Mouse (Mus musculus) retina, adult 2 months (tissue): ENCODE results near the gene Slc2a4.
A peak's percentile ranks its signal among the peaks of the same experiment; 100 is the strongest.
"Not testable (repeated sequence)": the region's sequence is repeated elsewhere in the genome, so short reads cannot be mapped to it uniquely, and the experiment has no call there.

Experiments
- DNase-seq: peaks from one replicate; pipeline ENCODE4 v3.0.0-alpha.2; 2012; ENCODE audit warnings: low read depth, low spot score

Slc2a4 gene

DNA sequence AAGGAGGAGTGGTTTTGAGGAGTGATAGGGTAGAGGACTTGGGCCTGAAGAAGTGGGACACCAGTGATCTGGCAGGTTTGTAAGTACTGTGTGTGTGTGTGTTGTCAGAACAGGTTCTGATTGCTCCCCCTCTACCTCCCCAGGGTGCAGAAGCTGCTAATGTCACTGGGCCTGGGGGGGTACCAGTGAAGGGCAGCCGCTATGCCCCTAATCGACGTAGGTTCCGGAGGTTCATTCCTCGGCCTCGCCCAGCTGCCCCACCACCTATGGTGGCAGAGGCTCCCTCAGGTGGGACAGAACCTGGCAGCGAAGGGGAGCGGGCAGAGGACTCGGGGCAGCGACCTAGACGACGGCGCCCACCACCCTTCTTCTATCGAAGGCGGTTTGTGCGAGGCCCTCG lies 8.3 kb downstream of the Slc2a4 start:
- DNase-seq: no peak

DNA sequence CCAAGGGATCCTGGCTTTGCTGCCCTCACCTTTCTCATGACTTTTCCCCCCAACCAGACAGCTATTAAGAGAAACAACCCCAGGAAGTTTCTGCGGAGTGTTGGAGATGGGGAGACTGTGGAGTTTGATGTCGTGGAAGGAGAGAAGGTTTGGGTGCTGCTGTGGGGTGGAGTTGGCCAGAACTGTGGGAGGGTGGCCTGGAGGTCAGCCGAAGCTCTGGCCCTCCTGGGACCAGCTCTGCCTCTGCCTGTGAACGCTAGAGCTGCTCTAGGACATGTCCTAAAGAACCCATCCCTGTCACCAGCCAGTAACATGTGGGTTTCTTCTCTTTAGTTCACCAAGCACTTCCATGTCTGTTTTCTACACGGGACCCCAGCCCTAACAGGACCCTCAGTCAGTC lies 8.8 kb downstream of the Slc2a4 start:
- DNase-seq: no peak

DNA sequence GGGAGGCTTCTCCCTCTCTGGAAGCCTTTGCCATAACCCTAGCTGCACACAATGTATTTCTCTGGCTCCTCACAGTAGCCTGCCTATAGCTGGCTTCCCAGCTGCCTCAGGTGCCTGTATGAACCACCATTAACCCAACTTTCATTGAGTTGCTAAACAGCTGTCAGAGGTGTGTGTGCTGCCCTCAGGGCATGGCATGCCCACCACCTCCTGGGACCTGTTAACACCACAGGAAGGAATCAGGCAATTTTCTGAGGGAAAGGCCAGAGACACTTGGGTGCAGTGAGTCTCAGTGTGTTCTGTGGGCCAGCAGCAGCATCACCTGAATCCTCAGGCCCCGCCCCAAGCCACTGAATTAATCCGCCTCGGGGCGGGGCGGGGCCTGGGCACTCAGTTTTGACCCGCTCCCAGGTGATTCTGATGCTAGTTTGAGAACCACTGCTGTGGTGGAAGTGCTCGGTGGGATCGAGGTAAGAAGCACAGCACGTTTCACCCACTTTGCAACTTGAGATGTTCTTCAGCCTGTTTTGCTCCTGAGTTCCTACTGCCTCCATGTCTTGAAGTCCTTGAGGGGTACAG lies 9.5 kb downstream of the Slc2a4 start:
- no peak for DNase-seq

DNA sequence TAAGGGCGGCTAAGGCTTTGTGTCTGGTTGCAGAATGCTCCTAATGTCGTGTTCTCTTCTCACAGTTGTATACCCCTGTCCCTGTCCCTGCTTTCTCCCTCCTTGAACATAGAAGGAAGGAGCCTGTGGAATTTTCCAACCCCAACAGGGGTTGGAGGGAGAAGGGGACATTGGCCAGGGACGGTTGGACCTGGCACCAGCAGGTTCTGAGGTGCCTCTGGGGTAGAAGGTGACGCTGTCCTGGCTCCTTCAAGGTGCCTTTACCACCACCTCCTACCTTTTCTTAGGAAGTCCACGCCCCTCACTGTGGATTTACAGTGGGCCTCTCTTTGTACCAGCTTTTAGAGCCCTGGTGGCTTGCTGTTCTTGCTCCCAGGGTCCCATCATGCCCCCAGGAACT lies 10.2 kb downstream of the Slc2a4 start:
- DNase-seq: no peak

- DNase-seq: no peak
These were observed 10.6 kb downstream of the Slc2a4 start for GRCm38 (mm10) chr11:69937385-69937784.

DNA sequence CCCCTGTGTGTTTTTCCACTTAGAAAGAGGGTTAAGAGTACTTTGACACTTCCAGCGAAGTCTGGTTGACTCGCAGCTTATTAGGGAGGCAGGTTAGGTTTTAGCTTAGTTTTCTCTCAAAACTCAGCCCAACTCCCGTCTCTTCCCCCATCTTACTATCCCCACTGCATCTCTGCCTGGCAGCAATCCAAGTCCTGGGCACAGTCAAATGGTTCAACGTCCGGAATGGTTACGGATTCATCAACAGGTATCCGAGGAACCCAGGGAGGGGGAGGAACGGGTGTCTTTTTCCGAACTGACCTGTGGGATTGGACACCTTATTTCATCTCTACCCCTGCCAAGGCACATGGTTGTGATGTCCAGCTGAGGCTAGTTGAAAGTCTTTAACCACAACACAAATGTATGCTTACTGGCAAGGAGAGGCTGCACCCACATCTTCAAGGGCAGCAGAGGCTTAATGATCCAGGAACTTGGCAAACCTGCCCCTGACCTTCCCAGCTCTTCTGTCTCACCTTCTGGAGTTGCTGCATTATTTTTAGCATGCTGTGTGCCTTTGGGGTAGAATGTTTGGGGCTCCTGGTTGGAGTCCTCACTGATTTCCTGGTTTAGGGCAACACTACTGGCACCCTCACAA lies 11.2 kb downstream of the Slc2a4 start:
- DNase-seq: no peak

GRCm38 (mm10) chr11:69936156-69936555 lies 11.8 kb downstream of the Slc2a4 start:
- DNase-seq: no peak

GRCm38 (mm10) chr11:69935137-69935879 lies 12.7 kb downstream of the Slc2a4 start, which contains the start of gene Ybx2:
Gene Ybx2, plus strand, starts transcription at chr11:69935796.
- peak; percentile 77 for DNase-seq

- no peak for DNase-seq
These were observed 13.3 kb downstream of the Slc2a4 start for GRCm38 (mm10) chr11:69934681-69935080.

GRCm38 (mm10) chr11:69934169-69934568 lies 13.8 kb downstream of the Slc2a4 start:
- DNase-seq: peak; percentile 71

- no peak for DNase-seq
These were observed 14.9 kb downstream of the Slc2a4 start for GRCm38 (mm10) chr11:69933066-69933465.

DNA sequence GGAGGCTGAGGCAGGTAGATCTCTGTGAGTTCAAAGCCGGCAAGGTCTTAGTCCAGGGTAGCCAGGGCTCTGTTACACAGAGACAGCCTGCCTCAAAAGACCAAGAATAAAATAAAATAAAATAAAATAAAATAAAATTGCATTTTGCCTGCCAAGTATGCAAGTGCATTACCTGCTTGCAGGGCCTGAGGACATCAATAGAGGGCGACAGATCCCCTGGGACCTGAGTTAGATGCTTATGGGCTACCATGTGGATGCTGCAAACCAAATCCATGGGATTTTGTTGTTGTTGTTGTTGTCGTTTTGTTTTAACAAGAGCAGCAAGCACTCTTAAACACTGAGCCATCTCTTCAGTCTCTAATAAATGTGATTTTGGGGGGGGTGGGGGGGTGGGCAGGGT lies 15.7 kb downstream of the Slc2a4 start:
- DNase-seq: no peak

DNA sequence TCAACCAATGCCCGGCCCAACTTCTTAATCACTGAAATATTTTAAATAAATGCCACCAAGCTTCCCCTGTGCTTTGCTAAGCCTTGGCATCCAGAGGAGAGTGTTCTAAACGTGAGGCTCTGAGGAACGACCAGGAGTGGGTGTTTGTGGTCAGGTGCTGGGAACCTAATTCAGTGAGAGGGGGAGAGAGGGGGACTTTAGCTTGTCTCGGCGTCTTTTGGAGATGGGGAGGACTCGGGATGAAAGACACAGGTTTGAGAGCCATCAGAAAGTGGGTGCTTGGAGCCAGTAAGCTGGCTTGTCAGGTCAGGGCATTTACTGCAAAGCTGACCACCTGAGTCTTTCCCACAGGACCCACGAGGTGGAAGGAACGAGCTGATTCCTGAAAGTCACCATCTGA lies 16.2 kb downstream of the Slc2a4 start:
- DNase-seq: no peak

DNA sequence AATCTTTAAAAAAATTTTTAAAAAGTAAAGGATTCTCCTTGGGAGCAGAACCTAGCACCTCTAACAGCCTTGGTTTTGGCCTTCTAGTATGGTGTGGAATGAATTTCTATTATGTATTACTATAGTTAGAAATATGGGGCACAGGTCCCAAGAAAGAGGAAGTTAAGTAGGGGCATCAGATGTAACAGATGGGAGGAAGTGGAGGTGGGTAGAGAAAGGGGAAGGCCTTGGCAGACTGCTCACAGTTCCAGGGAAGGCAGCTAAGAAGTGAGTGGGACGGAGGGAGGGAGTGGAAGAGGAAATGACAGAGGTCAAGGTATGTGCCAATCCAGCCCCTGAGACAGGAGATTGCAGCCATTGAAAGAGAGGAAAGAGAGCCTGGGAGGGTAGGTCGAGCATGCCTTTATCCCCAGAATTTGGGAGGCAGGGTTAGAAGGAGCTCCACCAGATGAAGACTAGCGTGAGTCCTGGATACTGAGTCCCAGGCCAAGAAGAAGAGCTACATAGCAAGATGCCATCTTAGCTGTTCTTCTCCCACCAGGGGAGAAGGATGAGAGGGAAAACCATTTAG lies 16.9 kb downstream of the Slc2a4 start:
- DNase-seq: no peak

DNA sequence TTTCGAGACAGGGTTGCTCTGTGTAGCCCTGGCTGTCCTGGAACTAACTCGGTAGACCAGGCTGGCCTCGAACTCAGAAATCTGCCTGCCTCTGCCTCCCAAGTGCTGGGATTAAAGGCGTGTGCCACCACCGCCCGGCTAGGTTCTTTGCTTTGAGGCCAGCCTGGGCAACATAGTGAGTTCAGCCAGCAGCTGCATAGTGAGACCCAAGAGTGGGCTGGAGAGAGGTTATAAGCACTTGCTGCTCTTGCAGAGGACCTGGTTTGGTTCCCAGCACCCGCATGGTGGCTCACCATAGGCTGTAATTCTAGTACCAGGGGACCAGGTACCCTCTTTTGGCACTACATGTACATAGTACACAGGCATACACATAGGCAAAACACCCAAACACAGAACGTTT lies 17.8 kb downstream of the Slc2a4 start:
- not testable (repeated sequence) for DNase-seq

GRCm38 (mm10) chr11:69929712-69930111 lies 18.3 kb downstream of the Slc2a4 start:
- no peak for DNase-seq

GRCm38 (mm10) chr11:69927501-69927900 lies 20.5 kb downstream of the Slc2a4 start:
- DNase-seq: no peak

- no peak for DNase-seq
These were observed 25.2 kb downstream of the Slc2a4 start for GRCm38 (mm10) chr11:69922796-69923195.

- no peak for DNase-seq
These were observed 25.8 kb downstream of the Slc2a4 start for GRCm38 (mm10) chr11:69922012-69922756.

DNA sequence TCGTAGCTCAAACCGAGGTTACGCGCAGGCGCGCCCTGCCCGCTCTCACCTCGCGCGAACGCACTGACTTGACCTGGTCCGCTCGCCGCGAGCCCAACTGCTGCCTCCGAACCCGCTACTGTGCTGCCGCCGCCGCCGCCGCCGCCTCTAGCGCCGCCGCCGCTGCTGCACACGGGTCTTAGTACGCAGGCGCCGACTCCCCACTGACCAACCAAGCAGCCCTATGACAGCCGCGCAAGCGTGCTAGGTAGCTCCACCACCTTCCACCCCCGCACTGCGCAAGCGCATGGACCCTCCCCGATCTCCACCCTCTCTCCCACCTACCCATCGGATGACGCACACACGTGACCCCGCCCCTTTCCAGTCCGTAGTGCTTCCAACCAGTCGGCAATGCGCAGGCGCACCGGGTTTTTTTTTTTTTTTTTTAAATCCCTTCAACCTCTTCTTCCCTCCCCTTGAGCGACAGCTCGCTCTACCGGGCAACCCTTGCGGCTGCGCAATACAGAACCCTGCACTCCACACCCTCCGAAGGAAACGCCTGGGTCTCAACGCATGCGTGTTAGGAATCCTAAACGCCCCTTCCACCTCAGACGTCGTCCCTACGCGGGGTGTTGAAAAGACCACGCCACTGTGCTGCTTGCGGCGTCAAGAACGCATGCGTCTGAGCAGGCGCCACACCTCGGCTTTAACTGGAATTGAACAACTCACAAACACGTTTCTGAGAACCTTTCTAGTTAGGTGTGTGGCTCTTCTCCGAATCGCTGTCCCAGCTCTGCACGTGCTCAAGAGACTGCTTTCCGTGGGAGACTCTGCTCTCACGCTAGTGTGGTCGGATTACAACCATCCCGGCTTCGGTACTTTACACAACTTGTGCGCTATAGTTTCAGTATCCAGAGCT lies 26.6 kb downstream of the Slc2a4 start, which contains the start of gene Eif5a:
Gene Eif5a (minus strand): TSS at position 845 of the 898 bp plus-strand sequence.
- peak; percentile 100 for DNase-seq
